Mouse (Mus musculus) G1E (cell line): ENCODE results near the gene Thap11. TPM values are rescaled to one million over a fixed set of nuclear protein-coding genes. Genes with fewer than 3 reads are reported as not detected.
A peak's percentile ranks its signal among the peaks of the same experiment; 100 is the strongest.

Experiments used
- ATAC-seq: 2 replicates; pipeline ENCODE4 v1.8.0; 2016; ENCODE audit warnings: mild to moderate bottlenecking; ENCODE audit not compliant: insufficient number of reproducible peaks, poor library complexity, low FRiP score, severe bottlenecking; ENCODE audit errors: extremely low read depth
- DNase-seq: peaks from one replicate; pipeline ENCODE4 v3.0.0; 2012; ENCODE audit warnings: low spot score
- H3K27me3 ChIP-seq: 2 replicates; pipeline ENCODE4 v1.6.1; 2012; ENCODE audit warnings: mild to moderate bottlenecking, low read length, inconsistent platforms; ENCODE audit not compliant: insufficient read depth
- H3K36me3 ChIP-seq: replicated peaks from 2 replicates; pipeline ENCODE3; 2012; ENCODE audit warnings: mild to moderate bottlenecking, inconsistent platforms
- H3K4me1 ChIP-seq: 2 replicates; pipeline ENCODE4 v1.6.1; 2012; ENCODE audit warnings: low read depth, low read length, inconsistent platforms, mixed read lengths; ENCODE audit not compliant: insufficient read depth
- H3K4me3 ChIP-seq: 2 replicates; pipeline ENCODE4 v1.5.1; 2012; ENCODE audit warnings: low read depth, mild to moderate bottlenecking, inconsistent platforms, low read length, moderate library complexity, mixed read lengths
- H3K9me3 ChIP-seq: replicated peaks from 2 replicates; pipeline ENCODE4 v1.6.1; 2012; ENCODE audit warnings: inconsistent platforms
- CTCF ChIP-seq: IDR thresholded peaks from 2 replicates; pipeline ENCODE4 v1.5.1; 2012; ENCODE audit warnings: low read depth, low read length, inconsistent platforms, mixed read lengths
- GATA1 ChIP-seq: IDR thresholded peaks from 2 replicates; pipeline ENCODE4 v1.6.1; 2012; ENCODE audit warnings: borderline replicate concordance, low read length, inconsistent platforms, mixed read lengths
- GATA2 ChIP-seq: IDR thresholded peaks from 2 replicates; pipeline ENCODE4 v1.6.1; 2012; ENCODE audit warnings: low read depth, low read length, inconsistent platforms, borderline replicate concordance
- POLR2AphosphoS5 ChIP-seq: IDR thresholded peaks from 2 replicates; pipeline ENCODE4 v1.6.1; 2012; ENCODE audit warnings: low read depth, low read length, inconsistent platforms; ENCODE audit not compliant: insufficient replicate concordance
- TAL1 ChIP-seq: conservative IDR thresholded peaks from 2 replicates; pipeline ENCODE4 v1.6.1; 2012; ENCODE audit warnings: low read depth, low read length, inconsistent platforms, mixed read lengths
- polyA plus RNA-seq: library from polyadenylated mRNA; stranded (reverse); fragments of >175 nt; gene quantifications from 2 replicates; pipeline ENCODE4 v1.2.3, GENCODE M21; 2012
- total RNA-seq, 2 experiments: library from RNA; stranded (forward) in 1 of 2; stranded (reverse) in 1 of 2; fragments of 200-1000 nt in 1 of 2; fragments of >200 nt in 1 of 2; fragmentation: Nextera tagmentation in 1 of 2; gene quantifications; 2 replicates each; pipeline ENCODE4 v1.2.3; 2014 to 2017

Gene Thap11
- total and polyA plus RNA-seq, 3 experiments: 18.1 to 35.8 (median 31.7) TPM

- Histone ChIP-seq H3K4me1 (peaks cover 79% of the 10 kb centered on the region), H3K36me3 (peaks cover 63% of the 10 kb centered on the region), H3K4me3 (peak overlapping the region; percentile 95; the same call in 1 of the 2 replicates), H3K9me3 (no peaks in the 10 kb centered on the region), H3K27me3 (no peaks in the 10 kb centered on the region)
- DNase-seq (peak; percentile 20), ATAC-seq (no peak)
- TF ChIP-seq CTCF (no peak), GATA2 (no peak), GATA1 (no peak), TAL1 (no peak), POLR2AphosphoS5 (no peak)
These were observed 7.0 kb downstream of the Thap11 start for GRCm38 (mm10) chr8:105861951-105862350.

GRCm38 (mm10) chr8:105866364-105867029 is 11.6 kb downstream of the Thap11 start:
- DNase-seq (no peak), ATAC-seq (no peak)
- no peak for TF ChIP-seq GATA2
- 0 out of 2 replicates have a peak, but pooled peaks have one; percentile 6 for TF ChIP-seq CTCF
- H3K4me1 ChIP-seq: peaks cover 78% of the 10 kb centered on the region
- no peaks in the 10 kb centered on the region for H3K9me3 ChIP-seq
- H3K27me3 ChIP-seq: no peaks in the 10 kb centered on the region
- H3K4me3 ChIP-seq: no peak overlapping the region
- peaks cover 90% of the 10 kb centered on the region for H3K36me3 ChIP-seq

- H3K4me3 ChIP-seq: no peak overlapping the region
- no peaks in the 10 kb centered on the region for H3K27me3 ChIP-seq
- H3K4me1 ChIP-seq: peaks cover 23% of the 10 kb centered on the region
- DNase-seq (no peak), ATAC-seq (no peak)
- TF ChIP-seq GATA2 (no peak), TAL1 (no peak)
- H3K9me3 ChIP-seq: no peaks in the 10 kb centered on the region
- H3K36me3 ChIP-seq: peaks cover 94% of the 10 kb centered on the region
These were observed 19.4 kb downstream of the Thap11 start for GRCm38 (mm10) chr8:105874301-105874700.

GRCm38 (mm10) chr8:105880754-105881520 is 26.0 kb downstream of the Thap11 start, which contains the start of gene Edc4:
Gene Edc4 (plus strand): TSS chr8:105880881.
- Histone ChIP-seq H3K36me3 (peaks cover 82% of the 10 kb centered on the region), H3K4me1 (peaks cover 29% of the 10 kb centered on the region), H3K9me3 (no peaks in the 10 kb centered on the region), H3K4me3 (peak within 1 kb of the TSS; percentile 93), H3K27me3 (no peaks in the 10 kb centered on the region)
- peak; percentile 60 for DNase-seq
- peak; percentile 89 for ATAC-seq
- TF ChIP-seq GATA1: no peak
- no peak for TF ChIP-seq POLR2AphosphoS5
- no peak for TF ChIP-seq CTCF
- TF ChIP-seq GATA2: no peak
- TF ChIP-seq TAL1: no peak

GRCm38 (mm10) chr8:105889756-105890465 is 35.0 kb downstream of the Thap11 start:
- ATAC-seq: no peak
- Histone ChIP-seq H3K36me3 (peaks cover 99% of the 10 kb centered on the region), H3K4me1 (peaks cover 3% of the 10 kb centered on the region), H3K27me3 (no peaks in the 10 kb centered on the region), H3K4me3 (no peak overlapping the region), H3K9me3 (no peaks in the 10 kb centered on the region)
- DNase-seq: no peak
- no peak for TF ChIP-seq GATA1
- no peak for TF ChIP-seq CTCF
- TF ChIP-seq TAL1: no peak
- no peak for TF ChIP-seq POLR2AphosphoS5
- no peak for TF ChIP-seq GATA2

- TF ChIP-seq GATA2 (no peak), GATA1 (no peak), CTCF (no peak), TAL1 (no peak), POLR2AphosphoS5 (no peak)
- Histone ChIP-seq H3K36me3 (peaks cover 99% of the 10 kb centered on the region), H3K4me1 (peaks cover 3% of the 10 kb centered on the region), H3K4me3 (no peak overlapping the region), H3K9me3 (no peaks in the 10 kb centered on the region), H3K27me3 (no peaks in the 10 kb centered on the region)
- no peak for ATAC-seq
- DNase-seq: no peak
These were observed 35.9 kb downstream of the Thap11 start for GRCm38 (mm10) chr8:105890870-105891269.
